Mouse (Mus musculus): Measurements from ENCODE around the gene Slc2a3.
"Not testable (repeated sequence)": the region's sequence is repeated elsewhere in the genome, so short reads cannot be mapped to it uniquely, and the experiment has no call there.

The Slc2a3 gene

DNA sequence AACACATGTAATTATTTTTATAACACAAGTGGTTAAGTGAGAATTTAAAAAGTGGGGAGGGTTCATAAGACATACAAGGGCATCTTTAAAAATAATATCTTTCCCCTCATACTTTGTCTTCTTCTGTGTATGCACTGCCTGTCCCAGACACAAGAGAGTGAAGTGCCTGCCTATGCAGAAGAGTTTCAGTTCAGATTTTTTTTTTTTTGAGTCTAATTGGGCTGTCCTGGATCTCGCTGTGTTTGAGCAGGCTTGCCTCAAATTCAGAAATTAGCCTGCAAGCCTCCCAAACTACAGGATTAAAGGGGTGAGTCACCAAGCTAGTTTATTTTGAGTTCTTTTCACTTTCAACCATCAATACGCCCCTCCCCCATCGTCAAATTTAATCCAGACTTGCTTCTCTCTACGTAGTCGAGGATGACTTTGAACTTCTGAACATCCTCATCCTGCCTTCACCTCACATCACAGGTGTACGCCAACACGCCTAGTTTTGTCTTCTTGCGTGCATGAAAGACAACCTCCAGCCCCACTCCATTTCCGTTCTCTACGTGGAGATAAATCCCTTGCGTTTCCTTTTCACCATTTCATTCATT is 8.7 kb upstream of the Slc2a3 start:
- DNase-seq (ENCODE audit: inconsistent ontology term): peak; percentile 68

DNA sequence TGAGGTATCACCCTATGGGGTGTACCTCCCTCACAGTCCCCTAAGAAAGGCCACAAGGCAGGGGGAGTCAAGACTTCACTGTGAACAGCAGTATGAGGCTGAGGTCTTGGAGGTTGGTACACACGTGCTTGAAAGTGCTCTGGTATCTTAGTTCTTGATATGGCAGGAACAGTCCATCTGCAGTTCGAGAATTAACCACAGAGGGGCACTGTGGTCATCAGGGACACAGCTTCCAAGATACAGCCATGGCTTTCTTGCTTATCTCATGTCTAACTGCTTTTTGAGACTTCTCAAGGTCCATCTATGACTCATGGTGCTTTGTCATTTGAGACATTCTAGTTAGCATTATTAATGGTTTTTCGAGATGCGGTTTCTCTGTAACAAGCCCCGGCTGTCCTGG is 3.0 kb upstream of the Slc2a3 start:
- peak; percentile 64 for DNase-seq (ENCODE audit: inconsistent ontology term)

DNA sequence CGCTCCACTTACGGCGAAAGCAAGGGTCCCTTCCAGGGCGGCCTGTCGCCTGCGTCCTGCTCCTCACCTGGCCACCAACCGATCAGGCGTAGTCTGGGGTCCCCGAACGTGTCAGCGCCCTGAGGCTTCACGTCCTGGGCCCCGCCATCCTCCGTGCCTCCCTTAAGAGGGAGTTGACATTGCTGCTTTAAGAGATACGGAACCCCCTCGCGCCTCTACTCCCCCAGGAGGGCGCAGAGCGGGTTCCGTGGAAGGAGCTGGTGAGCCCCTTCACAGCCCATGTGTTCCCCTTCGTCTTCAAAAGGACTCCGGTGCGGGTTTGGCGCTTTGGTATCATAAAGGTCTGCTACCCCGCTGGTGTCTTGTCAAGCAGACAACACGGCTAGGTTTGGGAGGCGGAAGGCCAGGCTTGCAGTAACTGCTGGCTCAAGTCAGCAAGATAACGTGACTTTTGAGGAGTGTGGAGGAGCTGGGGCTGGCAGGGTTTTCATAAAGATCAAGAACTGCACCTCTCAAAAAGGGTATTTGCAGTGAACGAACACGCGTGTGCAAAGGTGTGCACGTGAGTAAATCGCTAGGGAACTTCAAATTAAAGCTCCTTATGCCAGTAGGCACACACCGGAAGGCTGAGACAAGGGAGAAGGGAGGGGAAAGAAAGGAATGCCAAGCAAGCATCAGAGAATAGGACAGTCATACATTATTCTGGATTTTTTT is 518 bp upstream of the Slc2a3 start:
- no peak for DNase-seq (ENCODE audit: inconsistent ontology term)

DNA sequence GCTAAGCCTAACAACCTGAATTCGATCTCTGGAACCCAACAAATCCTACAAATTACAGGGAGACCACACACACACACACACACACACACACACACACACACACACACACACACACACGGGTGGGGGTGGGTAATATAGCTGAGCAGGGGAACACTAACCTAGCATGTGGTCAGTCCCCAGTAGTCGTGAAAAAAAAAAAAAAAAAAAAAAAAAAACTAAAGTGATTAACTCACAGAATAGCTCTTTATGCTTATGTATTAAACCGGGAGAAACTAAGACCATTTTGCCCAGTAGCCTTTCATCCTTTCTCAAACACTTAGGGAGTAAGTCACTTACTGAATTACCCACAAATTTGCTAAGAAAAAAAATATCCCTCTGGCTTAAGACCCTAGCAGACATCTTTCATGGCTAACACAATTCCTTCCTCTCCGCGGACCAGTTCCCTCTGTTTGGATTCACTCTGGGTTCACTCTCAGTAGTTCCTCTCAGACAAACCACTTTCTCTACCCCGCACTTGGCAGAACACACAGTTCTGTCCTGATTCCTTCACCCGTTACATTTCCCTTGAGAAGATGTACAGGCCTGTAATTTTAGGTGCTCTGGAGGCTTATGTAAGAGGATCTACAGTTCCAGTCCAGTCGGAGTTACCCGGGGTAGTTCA is 670 bp downstream of the Slc2a3 start:
- no peak for DNase-seq (ENCODE audit: inconsistent ontology term)

DNA sequence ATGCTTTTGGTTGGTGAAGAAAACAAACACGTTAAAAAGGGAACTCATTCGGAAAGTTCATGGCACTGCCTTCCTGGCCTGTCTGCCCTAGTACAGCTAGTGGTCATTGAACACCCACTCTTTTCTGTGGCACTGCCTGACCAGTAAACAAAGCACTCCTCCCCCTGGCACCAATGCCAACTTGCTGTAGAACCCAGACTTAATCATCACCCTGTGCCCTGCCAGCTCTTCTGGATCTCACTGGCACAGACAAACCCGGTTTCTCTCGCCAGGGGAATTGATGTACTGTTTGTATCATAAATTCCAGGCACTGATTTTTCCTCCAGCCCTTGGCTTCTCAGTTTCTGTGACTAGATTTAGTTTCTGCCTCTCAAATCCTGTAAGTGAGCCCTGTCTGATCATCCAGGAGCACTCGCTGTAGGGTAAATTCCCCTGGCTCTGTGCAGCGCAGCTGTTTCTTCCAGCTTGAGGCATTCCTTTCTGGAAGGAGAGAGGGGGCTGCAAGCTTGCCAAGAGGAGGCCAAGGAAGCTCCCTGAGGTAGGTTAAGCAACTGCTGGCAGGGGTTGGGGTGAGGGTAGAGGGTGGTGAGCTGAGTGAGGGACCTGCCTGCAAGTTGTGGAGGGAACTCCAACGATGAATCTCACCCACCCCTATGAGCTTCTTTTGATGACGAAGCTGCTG is 6.0 kb downstream of the Slc2a3 start:
- peak; percentile 73 for DNase-seq (ENCODE audit: inconsistent ontology term)

DNA sequence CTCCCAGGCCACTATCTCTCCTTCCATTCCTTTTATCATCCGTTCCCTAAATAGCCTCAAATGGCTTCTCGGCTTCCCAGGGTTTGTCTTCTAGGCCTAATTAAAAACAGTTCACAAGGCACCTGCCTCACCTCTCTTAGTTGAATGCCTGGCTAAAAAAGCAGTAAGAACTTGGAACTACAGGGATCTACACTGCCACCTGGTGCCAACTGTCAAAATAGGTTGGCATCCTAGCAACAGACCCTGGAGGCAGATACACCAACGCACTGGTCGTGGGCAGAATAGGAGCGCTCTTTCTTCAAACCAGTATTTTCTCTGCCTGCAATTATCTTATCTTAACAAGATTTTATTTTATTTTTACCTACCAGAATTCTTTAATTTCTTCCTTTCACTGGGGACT is 15.2 kb downstream of the Slc2a3 start:
- peak; percentile 42 for DNase-seq (ENCODE audit: inconsistent ontology term)

DNA sequence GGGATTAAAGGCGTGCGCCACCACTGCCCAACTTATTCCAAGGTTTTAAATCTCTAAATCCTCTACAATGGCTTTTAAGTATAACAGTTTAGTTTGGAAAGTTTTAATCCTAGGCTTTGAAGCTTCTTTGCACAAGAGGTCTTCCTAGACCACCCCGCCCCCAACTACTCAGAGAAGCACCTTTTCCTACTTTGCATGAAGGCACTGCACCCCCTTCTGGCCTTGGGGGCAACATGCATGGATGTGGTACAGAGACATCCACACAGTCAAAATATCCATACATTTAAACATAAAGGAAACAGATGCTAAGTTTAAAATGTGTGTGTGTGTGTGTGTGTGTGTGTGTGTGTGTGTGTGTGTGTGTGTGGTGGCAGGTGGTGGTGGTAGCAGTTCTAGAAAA is 16.6 kb downstream of the Slc2a3 start:
- no peak for DNase-seq (ENCODE audit: inconsistent ontology term)

DNA sequence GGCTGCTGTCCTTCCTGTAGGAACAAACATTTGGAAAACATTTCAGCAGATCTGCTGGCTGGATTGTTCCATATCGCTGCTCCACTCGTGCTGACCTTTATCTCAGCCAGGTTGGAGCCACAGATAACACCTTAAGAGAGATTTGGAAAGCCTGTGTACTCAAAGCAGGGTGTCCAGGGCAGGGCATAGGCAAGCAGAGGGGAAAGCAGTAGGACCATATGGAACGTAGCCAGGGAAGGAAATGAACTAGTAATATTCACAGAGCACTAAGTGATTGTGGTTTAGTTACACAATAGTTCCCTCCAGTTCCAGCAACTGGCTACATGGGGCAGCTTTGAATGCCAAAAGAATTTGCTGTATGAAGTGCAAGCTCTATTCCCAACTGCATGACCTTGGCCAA is 19.3 kb downstream of the Slc2a3 start:
- peak; percentile 66 for DNase-seq (ENCODE audit: inconsistent ontology term)

DNA sequence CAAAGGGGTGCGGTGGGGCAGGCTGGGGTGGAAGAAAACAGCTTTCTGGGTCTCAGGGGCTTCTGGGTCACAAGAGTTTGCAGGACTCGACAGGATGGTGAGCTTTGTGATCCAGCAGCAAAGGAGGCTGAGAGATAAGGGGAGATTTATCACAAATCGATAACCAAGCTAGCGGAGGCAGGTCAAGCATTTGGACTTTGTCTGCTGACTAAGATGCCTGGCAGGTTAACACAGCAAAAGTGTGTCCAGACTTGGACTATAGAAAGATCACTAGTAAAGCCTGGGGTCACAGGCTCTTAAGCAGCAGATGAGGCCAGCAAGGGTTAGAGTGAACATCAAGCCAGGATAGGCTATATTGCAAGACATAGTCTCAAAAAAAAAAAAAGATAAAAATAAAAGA is 20.3 kb downstream of the Slc2a3 start:
- no peak for DNase-seq (ENCODE audit: inconsistent ontology term)

DNA sequence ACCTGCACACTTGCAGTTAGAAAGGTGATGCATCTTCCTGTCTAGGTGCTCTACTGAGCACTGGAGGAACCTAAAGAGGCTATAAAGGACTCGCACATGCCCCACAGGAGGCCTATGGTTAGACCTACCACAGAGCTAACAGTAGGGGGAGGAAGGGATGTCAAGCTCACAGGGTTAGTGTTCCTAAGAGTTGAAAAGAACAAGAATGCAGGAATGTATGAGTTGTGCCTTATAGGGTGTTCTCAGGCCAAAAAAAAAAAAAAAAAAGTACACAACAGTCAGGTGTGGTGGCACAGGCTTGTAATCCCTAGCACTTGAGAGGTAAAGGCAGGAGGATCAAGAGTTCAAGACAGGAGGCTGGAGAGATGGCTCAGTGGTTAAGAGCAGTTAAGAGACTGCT is 21.5 kb downstream of the Slc2a3 start:
- DNase-seq (ENCODE audit: inconsistent ontology term): no peak

DNA sequence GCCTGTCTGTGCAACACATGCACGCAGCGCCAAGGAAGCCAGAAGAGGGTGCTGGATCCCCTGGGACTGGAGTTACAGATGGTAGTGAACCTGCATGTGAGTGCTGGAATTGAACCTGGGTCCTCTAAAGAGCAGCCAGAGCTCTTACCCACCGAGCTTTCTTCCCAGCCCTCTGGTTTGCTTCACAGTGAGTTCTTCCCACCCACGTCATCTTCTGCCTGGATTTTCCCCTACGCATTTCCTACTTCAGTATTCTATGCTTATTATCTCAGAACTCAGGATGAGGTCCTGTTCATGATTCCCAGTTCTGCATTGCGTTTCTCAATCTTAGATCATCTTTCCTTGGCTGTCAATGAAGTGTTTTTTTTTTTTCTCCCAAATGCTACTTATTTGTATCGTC is 25.4 kb downstream of the Slc2a3 start:
- no peak for DNase-seq (ENCODE audit: inconsistent ontology term)

DNA sequence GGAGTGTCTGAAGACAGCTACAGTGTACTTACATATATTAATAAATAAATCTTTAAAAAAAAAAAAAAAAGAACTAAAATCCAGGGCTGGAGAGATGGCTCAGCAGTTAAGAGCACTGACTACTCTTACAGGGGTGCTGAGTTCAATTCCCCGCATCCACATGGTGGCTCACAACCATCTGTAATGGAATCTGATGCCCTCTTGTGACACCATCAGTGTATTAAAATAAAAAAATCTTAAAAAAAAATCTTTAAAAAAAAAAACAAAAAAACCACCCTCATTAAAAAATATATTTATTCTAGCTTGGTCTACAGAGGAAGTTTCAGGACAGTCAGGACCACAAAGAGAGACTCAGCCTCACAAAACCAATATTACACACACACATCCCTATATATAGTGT is 27.1 kb downstream of the Slc2a3 start:
- no peak for DNase-seq (ENCODE audit: inconsistent ontology term)

DNA sequence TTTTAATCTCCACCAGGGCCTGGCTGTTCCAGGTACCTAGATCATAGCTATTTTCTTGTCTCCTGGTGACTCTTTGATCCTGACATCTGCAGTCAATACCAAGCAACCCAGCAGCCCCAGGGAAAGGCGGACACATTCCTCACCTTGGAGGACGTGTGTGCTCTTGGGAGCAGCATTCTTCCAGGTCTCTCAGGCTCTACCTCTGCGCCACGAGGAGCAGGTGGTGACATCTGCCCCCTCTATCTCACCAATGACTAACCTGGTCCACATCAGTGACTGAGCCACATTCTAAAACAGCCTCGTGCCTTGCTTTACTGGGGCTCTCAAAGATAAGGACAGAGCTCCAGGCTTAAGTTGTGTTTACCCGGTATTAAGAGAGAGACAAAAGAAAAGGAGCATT is 28.7 kb downstream of the Slc2a3 start:
- DNase-seq (ENCODE audit: inconsistent ontology term): no peak

DNA sequence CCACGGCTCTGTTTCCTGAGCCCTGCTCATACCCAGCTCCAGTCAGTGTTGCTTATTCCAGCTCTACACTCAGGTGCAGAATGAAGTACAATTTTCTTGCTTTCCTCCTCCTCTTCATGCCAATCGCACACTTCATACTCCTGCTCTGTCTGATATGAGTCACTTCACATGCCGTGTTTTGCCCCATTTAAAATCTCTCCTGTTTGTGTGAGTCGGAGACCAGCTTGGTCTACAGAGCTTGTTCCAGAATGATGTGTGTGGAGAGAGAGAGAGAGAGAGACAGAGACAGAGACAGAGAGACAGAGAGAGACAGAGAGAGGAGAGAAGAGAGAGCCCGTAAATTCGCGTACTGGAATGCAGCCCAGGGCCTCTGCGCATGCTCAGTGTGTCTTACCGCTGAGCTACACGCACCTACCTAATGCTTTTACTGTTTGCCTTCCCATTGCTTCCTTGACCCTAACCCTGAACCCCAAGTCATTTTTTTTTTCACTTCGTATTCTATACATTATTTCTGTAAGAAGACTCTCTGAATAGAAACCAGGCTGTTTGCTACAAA is 30.6 kb downstream of the Slc2a3 start:
- no peak for DNase-seq (ENCODE audit: inconsistent ontology term)

DNA sequence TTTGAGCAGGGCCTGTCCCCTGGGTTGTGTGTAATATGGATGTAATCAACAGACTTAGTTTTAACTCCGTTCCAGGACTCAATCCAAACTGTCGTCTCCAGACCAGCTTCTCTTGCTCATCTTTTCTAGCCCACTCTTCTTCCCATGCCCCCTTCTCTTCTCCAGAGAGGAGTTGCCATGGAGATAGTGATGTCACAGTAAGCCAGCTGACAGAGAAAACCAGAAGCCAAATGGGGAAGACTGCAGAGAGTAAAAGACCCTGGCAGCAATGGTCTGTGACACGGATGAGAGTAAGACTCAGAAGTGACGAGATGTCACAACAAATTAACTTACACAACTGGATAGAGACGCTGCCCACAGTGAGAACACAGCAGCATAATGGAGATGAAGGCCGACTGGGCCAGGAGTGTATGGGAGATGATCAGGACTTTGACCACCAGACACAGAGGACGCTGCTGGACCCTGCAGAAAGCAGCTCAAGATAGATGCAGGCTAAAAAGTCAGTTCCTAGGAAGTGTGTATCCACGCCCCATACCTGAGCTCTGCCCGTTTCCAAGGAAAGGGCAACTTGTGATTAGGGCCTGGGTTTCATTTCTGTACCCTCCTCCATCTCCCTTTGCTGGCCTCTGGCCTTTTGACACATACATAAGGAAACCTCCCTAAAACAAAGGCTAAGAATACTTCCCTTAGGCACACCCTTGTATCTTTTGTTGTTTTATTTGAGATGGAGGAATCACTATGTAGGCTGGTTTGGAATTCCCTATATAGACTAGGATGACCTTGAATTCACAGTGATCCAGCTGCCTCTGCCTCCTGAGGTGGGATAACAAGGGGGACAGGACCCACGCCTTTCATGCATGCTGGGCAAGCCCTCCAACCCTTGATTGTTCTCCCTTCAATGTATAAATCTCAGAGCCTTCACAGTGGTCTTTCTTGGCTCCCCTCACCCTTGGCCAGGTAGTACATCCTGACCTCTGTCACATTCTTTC is 31.4 kb downstream of the Slc2a3 start:
- no peak for DNase-seq (ENCODE audit: inconsistent ontology term)

DNA sequence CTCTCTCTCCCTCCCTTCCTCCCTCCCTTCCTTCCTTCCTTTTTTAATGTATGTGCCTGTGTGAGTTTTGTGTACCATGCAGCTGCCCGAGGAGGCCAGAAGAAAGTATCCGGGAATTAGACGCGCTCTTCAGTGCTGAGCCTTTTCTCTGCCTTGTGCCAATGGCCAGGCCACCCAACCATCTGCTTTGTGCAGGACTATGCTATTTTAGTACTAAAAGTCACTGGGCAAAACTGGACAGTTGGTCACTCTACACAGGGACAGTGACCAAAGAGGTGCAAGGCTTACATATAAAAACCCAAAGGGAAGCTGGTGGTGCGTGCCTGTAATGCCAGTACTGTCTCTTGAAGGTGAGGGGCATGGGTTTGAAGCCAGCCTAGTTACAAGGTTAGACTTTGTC is 33.2 kb downstream of the Slc2a3 start:
- no peak for DNase-seq (ENCODE audit: inconsistent ontology term)

DNA sequence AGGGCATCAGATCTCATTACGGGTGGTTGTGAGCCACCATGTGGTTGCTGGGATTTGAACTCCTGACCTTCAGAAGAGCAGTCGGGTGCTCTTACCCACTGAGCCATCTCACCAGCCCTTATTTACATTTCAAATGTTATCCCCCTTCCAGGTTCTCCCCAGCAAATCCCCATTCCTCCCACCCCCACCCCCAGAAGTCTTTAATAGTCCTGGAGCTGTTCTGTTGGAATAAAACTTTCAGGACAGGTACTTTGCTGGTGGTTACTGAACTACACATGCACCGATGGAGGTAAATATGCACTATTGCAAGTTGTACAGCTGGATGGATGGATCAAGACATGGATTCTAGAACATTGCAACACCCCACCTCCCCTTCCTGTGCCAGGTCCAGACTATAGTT is 34.4 kb downstream of the Slc2a3 start:
- DNase-seq (ENCODE audit: inconsistent ontology term): not testable (repeated sequence)

DNA sequence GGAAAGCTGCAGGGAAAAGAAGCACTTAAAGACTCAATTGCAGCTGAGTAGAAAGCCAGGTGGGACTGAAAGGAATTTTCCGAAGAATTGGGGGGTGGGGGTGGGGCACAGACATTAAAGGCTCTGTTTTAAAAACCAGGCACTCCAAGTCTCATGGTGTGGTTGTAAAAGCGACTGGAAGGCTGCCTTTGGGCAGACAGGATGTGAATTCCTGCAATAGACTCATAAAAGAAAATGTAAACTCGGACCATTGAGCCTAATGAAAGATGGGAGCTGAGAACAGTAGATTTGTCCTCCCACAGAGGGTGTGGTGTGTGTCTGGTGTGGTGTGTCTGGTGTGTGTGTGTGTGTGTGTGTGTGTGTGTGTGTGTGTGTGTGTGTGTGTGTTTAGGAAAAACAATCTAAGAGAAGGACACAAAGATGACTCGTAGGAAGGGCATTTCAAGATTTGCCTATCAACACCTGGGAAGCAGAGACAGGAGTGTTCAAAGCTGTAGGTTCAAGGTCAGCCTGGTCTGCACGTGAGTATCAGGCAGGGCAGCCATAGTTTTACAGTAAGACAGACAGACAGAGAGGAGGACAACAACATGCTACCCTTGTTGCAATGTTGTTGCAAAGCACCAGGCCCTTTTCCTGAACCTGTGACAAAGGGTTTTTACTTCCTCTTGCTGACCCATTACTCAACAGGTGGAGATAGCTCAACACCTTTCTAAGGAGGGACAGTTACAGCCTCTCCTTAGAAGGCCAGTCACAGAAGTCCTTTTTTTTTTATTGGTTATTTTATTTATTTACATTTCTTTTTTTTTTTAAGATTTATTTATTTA is 35.1 kb downstream of the Slc2a3 start:
- no peak for DNase-seq (ENCODE audit: inconsistent ontology term)

DNA sequence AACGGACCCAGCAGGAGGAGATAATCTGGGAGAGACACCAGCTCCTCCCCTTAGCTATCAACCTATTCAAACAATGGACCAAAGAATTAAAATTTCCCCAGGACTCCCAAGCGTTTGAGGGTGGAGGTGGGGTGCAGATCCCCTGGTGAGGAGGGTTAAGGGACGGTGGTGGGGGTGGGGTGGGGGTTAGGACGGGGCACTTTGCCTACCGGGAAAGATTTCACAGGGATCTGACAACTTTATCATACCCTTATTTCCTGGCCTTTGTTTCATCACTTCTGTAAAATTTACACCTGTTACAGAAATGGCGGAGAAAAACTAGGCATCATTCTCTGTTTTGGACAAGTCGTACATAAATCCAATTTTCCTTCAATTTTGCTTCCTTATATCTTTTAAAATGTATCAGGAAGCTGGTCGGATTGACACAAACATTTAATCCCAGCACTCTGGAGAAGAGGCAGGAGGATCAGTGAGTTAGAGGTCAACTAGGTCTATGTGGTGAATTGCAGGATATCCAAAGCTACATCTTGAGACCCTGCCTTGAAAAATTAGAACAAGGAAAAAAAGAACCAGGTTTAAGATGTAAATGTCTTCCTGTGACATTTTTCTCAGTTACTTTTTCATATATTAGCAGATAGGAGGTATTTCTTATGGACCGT is 36.0 kb downstream of the Slc2a3 start:
- no peak for DNase-seq (ENCODE audit: inconsistent ontology term)
